Mouse (Mus musculus): ENCODE data around the gene Chrne. TPM values are rescaled to one million over a fixed set of nuclear protein-coding genes. Genes with fewer than 3 reads are reported as not detected.

The Chrne gene
- total and polyA plus RNA-seq, 2 experiments from 2014 or later = 0.78 TPM; not detected in 1

DNA sequence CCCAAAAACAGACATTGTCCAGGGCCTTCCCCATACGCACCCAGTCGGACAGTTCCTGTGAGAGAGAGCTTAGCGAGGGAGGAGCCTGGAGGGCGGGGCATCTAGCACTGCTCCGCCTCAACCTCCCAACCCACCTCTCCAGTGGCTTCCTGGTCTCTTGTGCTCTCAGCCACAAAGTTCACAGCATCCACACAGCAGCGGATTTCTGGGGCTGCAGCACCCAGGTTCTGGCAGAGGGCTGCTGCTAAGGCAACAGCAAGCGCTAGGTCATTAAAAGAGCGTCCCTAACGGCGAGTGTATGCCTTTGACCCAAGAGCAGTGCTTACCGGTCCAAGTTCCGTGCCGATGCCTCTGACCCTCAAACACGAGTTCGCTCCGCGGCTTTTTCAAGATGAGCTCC, 3.9 kb downstream of the Chrne start:
- peak; percentile 35 for DNase-seq (ENCODE audit: low spot score)

GRCm38 (mm10) chr11:70612505-70612904, 6.5 kb downstream of the Chrne start:
- no peaks in the 10 kb centered on the region for H3K27me3 ChIP-seq (ENCODE audit: insufficient read depth, low read length)
- no peaks in the 10 kb centered on the region for H3K9me3 ChIP-seq (ENCODE audit: low read length)
- H3K36me3 ChIP-seq (ENCODE audit: insufficient read depth, low read length) = peaks cover 52% of the 10 kb centered on the region
- DNase-seq (ENCODE audit: low spot score) = no peak
- H3K27ac ChIP-seq (ENCODE audit: low read depth, low read length) = no peak overlapping the region
- no peak overlapping the region for H3K9ac ChIP-seq (replicated peaks; ENCODE audit: low read length, poor library complexity, severe bottlenecking)
- H3K4me2 ChIP-seq (ENCODE audit: low read depth, low read length, poor library complexity, severe bottlenecking) = no peak overlapping the region
- ATAC-seq (ENCODE audit: low FRiP score) = no peak
- no peaks in the 10 kb centered on the region for H3K4me1 ChIP-seq (ENCODE audit: insufficient read depth, low read length)
- peak; percentile 51 for TF ChIP-seq CTCF (IDR thresholded peaks at IDR 0.05)
- WGBS = 76% methylated on average over 7 of the region's 7 CpGs
- no peak overlapping the region for H3K4me3 ChIP-seq (ENCODE audit: low read depth, low read length)

More for the DNA sequence above, 3.9 kb downstream of the Chrne start:
- no peak for ATAC-seq (ENCODE audit: low FRiP score)
- 4% methylated on average over 17 of the region's 17 CpGs for WGBS
- H3K36me3 ChIP-seq (ENCODE audit: insufficient read depth, low read length) = peaks cover 26% of the 10 kb centered on the region
- TF ChIP-seq CTCF (IDR thresholded peaks at IDR 0.05) = peak; percentile 36
- no peak overlapping the region for H3K27ac ChIP-seq (ENCODE audit: low read depth, low read length)
- peak overlapping the region; percentile 20; the same call in 1 of the 2 replicates for H3K4me3 ChIP-seq (ENCODE audit: low read depth, low read length)
- H3K9ac ChIP-seq (replicated peaks; ENCODE audit: low read length, poor library complexity, severe bottlenecking) = peak overlapping the region; percentile 50; the same call in 1 of the 2 replicates
- H3K9me3 ChIP-seq (ENCODE audit: low read length) = no peaks in the 10 kb centered on the region
- peak overlapping the region; percentile 28 for H3K4me2 ChIP-seq (ENCODE audit: low read depth, low read length, poor library complexity, severe bottlenecking)
- no peaks in the 10 kb centered on the region for H3K27me3 ChIP-seq (ENCODE audit: insufficient read depth, low read length)
- H3K4me1 ChIP-seq (ENCODE audit: insufficient read depth, low read length) = no peaks in the 10 kb centered on the region

GRCm38 (mm10) chr11:70610752-70611151, 8.3 kb downstream of the Chrne start:
- Histone ChIP-seq H3K4me1 (ENCODE audit: insufficient read depth, low read length) (no peaks in the 10 kb centered on the region), H3K36me3 (ENCODE audit: insufficient read depth, low read length) (peaks cover 69% of the 10 kb centered on the region), H3K4me3 (ENCODE audit: low read depth, low read length) (no peak overlapping the region), H3K27me3 (ENCODE audit: insufficient read depth, low read length) (no peaks in the 10 kb centered on the region), H3K9me3 (ENCODE audit: low read length) (no peaks in the 10 kb centered on the region), H3K9ac (replicated peaks; ENCODE audit: low read length, poor library complexity, severe bottlenecking) (no peak overlapping the region), H3K4me2 (ENCODE audit: low read depth, low read length, poor library complexity, severe bottlenecking) (no peak overlapping the region), H3K27ac (ENCODE audit: low read depth, low read length) (no peak overlapping the region)
- TF ChIP-seq CTCF (IDR thresholded peaks at IDR 0.05) = peak; percentile 57
- DNase-seq (ENCODE audit: low spot score) = no peak
- no peak for ATAC-seq (ENCODE audit: low FRiP score)
- WGBS = 83% methylated on average over 4 of the region's 4 CpGs

DNA sequence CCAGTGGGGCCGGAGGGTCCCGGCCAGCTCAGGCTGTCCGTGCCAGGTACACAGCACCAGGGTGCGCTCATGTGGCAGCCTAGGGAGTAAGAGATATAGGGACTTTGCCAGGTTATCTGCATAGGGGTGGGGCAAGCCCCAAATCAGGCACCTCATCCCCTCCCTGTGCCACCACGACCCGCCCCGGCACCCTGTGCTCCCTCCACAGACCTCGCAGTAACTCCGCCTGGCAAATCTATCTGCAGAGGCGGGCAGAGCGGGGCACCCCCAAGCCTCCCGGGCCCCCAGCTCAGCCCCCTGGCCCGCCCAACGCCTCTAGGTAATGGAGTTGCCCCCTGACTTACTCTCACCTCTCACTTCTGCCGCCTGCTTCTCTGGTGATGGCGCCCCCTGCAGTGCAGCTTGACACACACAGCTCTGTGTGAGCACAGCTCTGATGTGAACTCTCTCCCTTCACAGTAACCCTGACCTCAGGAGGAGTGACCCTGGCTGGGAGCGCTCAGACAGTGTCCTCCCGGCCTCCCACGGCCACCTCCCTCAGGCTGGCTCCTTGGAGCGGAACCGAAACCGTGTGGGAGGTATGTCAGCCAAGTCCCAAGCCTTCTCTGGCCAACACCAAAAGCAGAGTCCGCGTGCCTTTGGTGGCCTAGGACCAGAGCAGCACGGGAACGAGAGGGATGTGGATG, 10.5 kb downstream of the Chrne start:
- ATAC-seq (ENCODE audit: low FRiP score) = no peak
- H3K4me1 ChIP-seq (ENCODE audit: insufficient read depth, low read length) = no peaks in the 10 kb centered on the region
- no peak overlapping the region for H3K4me3 ChIP-seq (ENCODE audit: low read depth, low read length)
- H3K9ac ChIP-seq (replicated peaks; ENCODE audit: low read length, poor library complexity, severe bottlenecking) = no peak overlapping the region
- peaks cover 89% of the 10 kb centered on the region for H3K36me3 ChIP-seq (ENCODE audit: insufficient read depth, low read length)
- DNase-seq (ENCODE audit: low spot score) = no peak
- H3K27me3 ChIP-seq (ENCODE audit: insufficient read depth, low read length) = no peaks in the 10 kb centered on the region
- H3K9me3 ChIP-seq (ENCODE audit: low read length) = no peaks in the 10 kb centered on the region
- WGBS = 87% methylated on average over 26 of the region's 26 CpGs
- TF ChIP-seq CTCF (IDR thresholded peaks at IDR 0.05) = peak; percentile 53
- H3K4me2 ChIP-seq (ENCODE audit: low read depth, low read length, poor library complexity, severe bottlenecking) = no peak overlapping the region
- H3K27ac ChIP-seq (ENCODE audit: low read depth, low read length) = no peak overlapping the region

- no peaks in the 10 kb centered on the region for H3K27me3 ChIP-seq (ENCODE audit: insufficient read depth, low read length)
- H3K4me3 ChIP-seq (ENCODE audit: low read depth, low read length) = no peak overlapping the region
- H3K36me3 ChIP-seq (ENCODE audit: insufficient read depth, low read length) = peaks cover 82% of the 10 kb centered on the region
- H3K4me2 ChIP-seq (ENCODE audit: low read depth, low read length, poor library complexity, severe bottlenecking) = no peak overlapping the region
- no peak overlapping the region for H3K27ac ChIP-seq (ENCODE audit: low read depth, low read length)
- TF ChIP-seq CTCF (IDR thresholded peaks at IDR 0.05) = no peak
- H3K9me3 ChIP-seq (ENCODE audit: low read length) = no peaks in the 10 kb centered on the region
- no peaks in the 10 kb centered on the region for H3K4me1 ChIP-seq (ENCODE audit: insufficient read depth, low read length)
- DNase-seq (ENCODE audit: low spot score) = no peak
- WGBS = 93% methylated on average over 9 of the region's 9 CpGs
- no peak for ATAC-seq (ENCODE audit: low FRiP score)
- H3K9ac ChIP-seq (replicated peaks; ENCODE audit: low read length, poor library complexity, severe bottlenecking) = no peak overlapping the region
Observed at GRCm38 (mm10) chr11:70607611-70608010, 11.4 kb downstream of the Chrne start.

DNA sequence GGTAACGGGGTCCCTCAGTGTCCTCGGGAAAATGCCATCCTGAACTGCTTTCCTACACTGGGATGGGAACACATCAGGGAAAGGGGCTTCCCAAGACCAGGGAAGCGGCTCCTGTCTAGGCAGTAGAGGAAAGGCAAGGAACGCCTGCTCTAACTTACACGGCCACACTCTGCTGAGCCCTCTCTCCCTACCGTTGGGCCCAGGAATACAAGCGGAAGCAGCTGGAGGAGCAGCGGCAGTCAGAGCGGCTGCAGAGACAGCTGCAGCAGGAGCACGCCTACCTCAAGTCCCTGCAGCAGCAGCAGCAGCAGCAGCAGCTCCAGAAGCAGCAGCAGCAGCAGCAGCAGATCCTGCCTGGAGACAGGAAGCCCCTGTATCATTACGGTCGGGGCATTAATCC, 12.3 kb downstream of the Chrne start:
- no peak for ATAC-seq (ENCODE audit: low FRiP score)
- H3K9ac ChIP-seq (replicated peaks; ENCODE audit: low read length, poor library complexity, severe bottlenecking) = no peak overlapping the region
- peaks cover 81% of the 10 kb centered on the region for H3K36me3 ChIP-seq (ENCODE audit: insufficient read depth, low read length)
- no peak for DNase-seq (ENCODE audit: low spot score)
- no peak overlapping the region for H3K27ac ChIP-seq (ENCODE audit: low read depth, low read length)
- H3K4me2 ChIP-seq (ENCODE audit: low read depth, low read length, poor library complexity, severe bottlenecking) = no peak overlapping the region
- TF ChIP-seq CTCF (IDR thresholded peaks at IDR 0.05) = no peak
- no peaks in the 10 kb centered on the region for H3K9me3 ChIP-seq (ENCODE audit: low read length)
- no peaks in the 10 kb centered on the region for H3K27me3 ChIP-seq (ENCODE audit: insufficient read depth, low read length)
- WGBS = 77% methylated on average over 12 of the region's 12 CpGs
- H3K4me1 ChIP-seq (ENCODE audit: insufficient read depth, low read length) = no peaks in the 10 kb centered on the region
- no peak overlapping the region for H3K4me3 ChIP-seq (ENCODE audit: low read depth, low read length)

Measured in midbrain, postnatal 0 days (tissue).